8 mouse cellular contexts compared by ENCODE assay signal in the genomic region with DNA sequence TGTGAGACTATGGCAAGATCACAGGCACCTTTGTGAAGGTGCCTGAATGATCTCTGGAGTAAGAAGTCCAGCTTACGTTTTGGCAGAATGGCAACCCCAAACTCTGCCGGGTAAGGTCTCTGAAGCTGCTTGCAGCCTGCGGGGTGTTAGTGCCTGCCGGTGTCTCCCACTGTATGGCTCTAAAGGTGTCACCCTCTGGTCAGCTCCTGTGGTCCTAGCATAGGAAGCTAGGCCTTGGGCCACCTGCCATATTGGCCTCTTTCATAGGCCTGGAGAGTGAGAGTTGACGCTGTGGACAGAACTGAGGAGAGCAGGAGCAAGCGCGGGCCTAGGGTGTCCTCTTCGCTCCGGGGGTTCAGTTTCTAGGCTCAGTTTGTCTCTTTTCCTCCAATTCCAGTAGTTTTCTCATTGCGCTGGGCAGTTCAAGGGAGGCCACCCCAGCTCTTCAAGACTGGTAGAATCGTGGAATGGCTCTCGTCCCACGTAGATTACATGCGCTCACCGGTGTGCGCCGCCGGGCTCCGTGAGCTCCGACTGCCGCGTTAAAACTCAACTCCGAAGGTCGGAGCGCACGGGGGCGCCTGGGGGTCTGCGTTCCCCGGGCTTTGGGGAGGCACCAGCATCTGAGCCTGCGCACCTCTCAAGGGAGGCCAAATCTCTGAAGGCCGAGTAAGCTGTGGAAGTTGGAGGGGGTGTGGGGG. TPM values are rescaled to one million over a fixed set of nuclear protein-coding genes. Genes with fewer than 3 reads are reported as not detected.
DNase-seq lines count a peak whose midpoint lies in the region; ATAC-seq and TF ChIP-seq lines count a peak whose summit lies in the region.

No protein-coding gene starts in this region.

- no peaks in the 10 kb centered on the region for H3K36me3 ChIP-seq in heart, embryonic 12.5 days
- H3K36me3 ChIP-seq in forebrain, embryonic 12.5 days (replicated peaks) = no peaks in the 10 kb centered on the region
- H3K36me3 ChIP-seq in lung, postnatal 0 days (ENCODE audit: insufficient read depth, low read length) = no peaks in the 10 kb centered on the region
- H3K36me3 ChIP-seq in stomach, postnatal 0 days (ENCODE audit: control insufficient read depth, insufficient read depth, low read length) = peaks cover 3% of the 10 kb centered on the region; the same call in 1 of the 2 replicates

- H3K27me3 ChIP-seq in heart, embryonic 12.5 days (replicated peaks) = peaks cover 50% of the 10 kb centered on the region
- H3K27me3 ChIP-seq in forebrain, embryonic 12.5 days = peaks cover 85% of the 10 kb centered on the region
- H3K27me3 ChIP-seq in lung, postnatal 0 days (replicated peaks; ENCODE audit: insufficient read depth, low read length) = no peaks in the 10 kb centered on the region
- no peaks in the 10 kb centered on the region for H3K27me3 ChIP-seq in stomach, postnatal 0 days (ENCODE audit: control insufficient read depth, insufficient read depth, low read length)

- ATAC-seq in heart, embryonic 12.5 days (ENCODE audit: insufficient number of reproducible peaks, low FRiP score) = no peak
- no peak for ATAC-seq in forebrain, embryonic 12.5 days (ENCODE audit: low FRiP score)
- ATAC-seq in lung, postnatal 0 days = no peak
- ATAC-seq in stomach, postnatal 0 days (ENCODE audit: low FRiP score, low TSS enrichment) = no peak

- TF ChIP-seq EP300 in lung, postnatal 0 days (IDR thresholded peaks at IDR 0.05) = no peak
- no peak for TF ChIP-seq EP300 in stomach, postnatal 0 days (optimal IDR thresholded peaks at IDR 0.05)

- H3K4me1 ChIP-seq in heart, embryonic 12.5 days (replicated peaks) = peaks cover 44% of the 10 kb centered on the region
- H3K4me1 ChIP-seq in forebrain, embryonic 12.5 days = peaks cover 76% of the 10 kb centered on the region
- peaks cover 14% of the 10 kb centered on the region; the same call in 1 of the 2 replicates for H3K4me1 ChIP-seq in lung, postnatal 0 days (ENCODE audit: insufficient read depth, low read depth, low read length)
- H3K4me1 ChIP-seq in stomach, postnatal 0 days (replicated peaks; ENCODE audit: control insufficient read depth, insufficient read depth) = no peaks in the 10 kb centered on the region; the same call in 1 of the 2 replicates

- no peaks in the 10 kb centered on the region for H3K9me3 ChIP-seq in heart, embryonic 12.5 days (replicated peaks)
- no peaks in the 10 kb centered on the region for H3K9me3 ChIP-seq in forebrain, embryonic 12.5 days
- H3K9me3 ChIP-seq in lung, postnatal 0 days (ENCODE audit: low read length) = no peaks in the 10 kb centered on the region
- no peaks in the 10 kb centered on the region for H3K9me3 ChIP-seq in stomach, postnatal 0 days (ENCODE audit: control insufficient read depth, low read length)

- DNase-seq in heart, postnatal 4 days = no peak
- DNase-seq in kidney, adult 9 months = peak; percentile 64
- peak; percentile 46 for DNase-seq in lung, postnatal 0 days (ENCODE audit: low spot score)
- peak; percentile 55 for DNase-seq in stomach, postnatal 0 days (ENCODE audit: low spot score)
- no peak for DNase-seq in spleen, adult 12 weeks (ENCODE audit: low spot score)
- no peak for DNase-seq in thymus, postnatal 4 days

- peak overlapping the region; percentile 85 for H3K4me2 ChIP-seq in heart, embryonic 12.5 days
- H3K4me2 ChIP-seq in forebrain, embryonic 12.5 days = peak overlapping the region; percentile 93
- H3K4me2 ChIP-seq in lung, postnatal 0 days (replicated peaks; ENCODE audit: low read depth, low read length) = peak overlapping the region; percentile 88
- H3K4me2 ChIP-seq in stomach, postnatal 0 days (replicated peaks; ENCODE audit: low read depth) = peak overlapping the region; percentile 94

- no peak overlapping the region for H3K27ac ChIP-seq in heart, embryonic 12.5 days (ENCODE audit: poor library complexity, severe bottlenecking)
- peak overlapping the region; percentile 86 for H3K27ac ChIP-seq in forebrain, embryonic 12.5 days
- H3K27ac ChIP-seq in lung, postnatal 0 days (ENCODE audit: low read length) = peak overlapping the region; percentile 98
- H3K27ac ChIP-seq in stomach, postnatal 0 days (replicated peaks) = peak overlapping the region; percentile 99

- WGBS in heart, embryonic 12.5 days = 5% methylated on average over 31 of the region's 31 CpGs
- WGBS in forebrain, embryonic 12.5 days = 1% methylated on average over 31 of the region's 31 CpGs
- WGBS in lung, postnatal 0 days = 6% methylated on average over 31 of the region's 31 CpGs
- WGBS in stomach, postnatal 0 days = 17% methylated on average over 31 of the region's 31 CpGs

- TF ChIP-seq CTCF in lung, postnatal 0 days (IDR thresholded peaks at IDR 0.05) = no peak
- TF ChIP-seq CTCF in stomach, postnatal 0 days (IDR thresholded peaks at IDR 0.05; ENCODE audit: low read depth) = no peak

- H3K9ac ChIP-seq in heart, embryonic 12.5 days = 0 out of 2 replicates have a peak overlapping the region, but pooled peaks have one; percentile 3
- H3K9ac ChIP-seq in forebrain, embryonic 12.5 days = peak overlapping the region; percentile 90
- peak overlapping the region; percentile 46 for H3K9ac ChIP-seq in lung, postnatal 0 days (replicated peaks; ENCODE audit: low read depth)
- H3K9ac ChIP-seq in stomach, postnatal 0 days (ENCODE audit: low read length) = peak overlapping the region; percentile 82

- H3K4me3 ChIP-seq in heart, embryonic 12.5 days = peak overlapping the region; percentile 73
- H3K4me3 ChIP-seq in forebrain, embryonic 12.5 days (replicated peaks) = peak overlapping the region; percentile 80
- H3K4me3 ChIP-seq in lung, postnatal 0 days (ENCODE audit: low read depth, low read length) = peak overlapping the region; percentile 89
- peak overlapping the region; percentile 90 for H3K4me3 ChIP-seq in stomach, postnatal 0 days (ENCODE audit: low read depth, low read length)

RNA-seq across cellular contexts. Expression of gene Zfp503, which starts 1.1 kb away (rescaled TPM):
- 4.7 and 5.6 TPM in 2 replicates for polyA plus RNA-seq in heart, embryonic 12.5 days (2016; fragmentation: Nextera tagmentation; extraction: Ambion mirVana)
- total RNA-seq in heart, postnatal 4 days (2021) = 1 to 10 TPM; 2.5 to 3.3 TPM
- 10.9 and 13.8 TPM in 2 replicates for polyA plus RNA-seq in forebrain, embryonic 12.5 days (2016; fragmentation: Nextera tagmentation; extraction: Ambion mirVana)
- polyA plus RNA-seq in lung, postnatal 0 days (2015; fragmentation: Nextera tagmentation; extraction: Ambion mirVana) = 16.7 and 18.6 TPM in 2 replicates
- 10.0 and 11.3 TPM in 2 replicates for polyA plus RNA-seq in stomach, postnatal 0 days (2015; fragmentation: Nextera tagmentation; extraction: Ambion mirVana)

RNA-seq across cellular contexts. Expression of gene Lrmda, which starts 29.0 kb away (rescaled TPM):
- polyA plus RNA-seq in heart, embryonic 12.5 days (2016; fragmentation: Nextera tagmentation; extraction: Ambion mirVana) = 1.0 and 1.3 TPM in 2 replicates
- total RNA-seq in heart, postnatal 4 days (2021) = 1 to 10 TPM in 1 of 2 experiments, under 1 TPM in 1; 0.68 to 1.5 TPM
- polyA plus RNA-seq in forebrain, embryonic 12.5 days (2016; fragmentation: Nextera tagmentation; extraction: Ambion mirVana) = 0.22 TPM in 1 of 2 replicates, not detected in the other
- 0.86 and 1.6 TPM in 2 replicates for polyA plus RNA-seq in lung, postnatal 0 days (2015; fragmentation: Nextera tagmentation; extraction: Ambion mirVana)
- 0.39 and 0.46 TPM in 2 replicates for polyA plus RNA-seq in stomach, postnatal 0 days (2015; fragmentation: Nextera tagmentation; extraction: Ambion mirVana)

Comparison
In these comparisons a context has a peak if more than half of its experiments do, and no peak if none do; other contexts are left out.
1. H3K9ac ChIP-seq: peak in every context shown above with its lines; median percentile 90 in forebrain, embryonic 12.5 days; 82 in stomach, postnatal 0 days; 46 in lung, postnatal 0 days; 3 in heart, embryonic 12.5 days.
2. DNase-seq: peak in kidney, adult 9 months (single experiment), lung, postnatal 0 days (single experiment) and stomach, postnatal 0 days (single experiment); none in heart, postnatal 4 days (single experiment), spleen, adult 12 weeks (single experiment) and thymus, postnatal 4 days (single experiment).
3. Peak in every context shown above with its lines, with median percentiles within 50 percentile points of each other: H3K4me2 ChIP-seq and H3K4me3 ChIP-seq.